Mouse (Mus musculus): ENCODE results near the gene Selenbp2.
"Not testable (repeated sequence)": the region's sequence is repeated elsewhere in the genome, so short reads cannot be mapped to it uniquely, and the experiment has no call there.

GRCm38 (mm10) chr3:94658740-94659095 lies 34.6 kb upstream of the Selenbp2 start, which contains the start of gene Tuft1:
- not testable (repeated sequence) for TF ChIP-seq USF1 (IDR thresholded peaks at IDR 0.05; ENCODE audit: low read depth, low read length); KAT2A (IDR thresholded peaks at IDR 0.05; ENCODE audit: insufficient replicate concordance, low read length); MEF2A (IDR thresholded peaks at IDR 0.05; ENCODE audit: borderline replicate concordance, low read depth, low read length); TBP (conservative IDR thresholded peaks at IDR 0.05; ENCODE audit: low read depth, low read length); E2F4 (IDR thresholded peaks at IDR 0.05; ENCODE audit: insufficient replicate concordance, low read depth, low read length); POLR2A (IDR thresholded peaks at IDR 0.05; ENCODE audit: low read depth, low read length); ZC3H11A (IDR thresholded peaks at IDR 0.05; ENCODE audit: low read depth, low read length)

All from CH12.LX (cell line).